Mouse (Mus musculus) CH12.LX (cell line): ENCODE data around the gene Rab21.

Experiments
- CTCF ChIP-seq, 2 experiments: IDR thresholded peaks in 1 of 2; conservative IDR thresholded peaks in 1 of 2; 2 replicates each; pipeline ENCODE4 v1.5.1; 2011 to 2012; ENCODE audit warnings: low read depth in 2 of 2, low read length in 2 of 2, improper control_type of control experiment in 1 of 2, inconsistent platforms in 1 of 2, mild to moderate bottlenecking in 1 of 2, moderate library complexity in 1 of 2
- GABPA ChIP-seq: IDR thresholded peaks from 2 replicates; pipeline ENCODE4 v1.6.1; 2012; ENCODE audit warnings: low read depth, low read length, improper control_type of control experiment, inconsistent platforms; ENCODE audit not compliant: insufficient replicate concordance
- POLR2A ChIP-seq: IDR thresholded peaks from 2 replicates; pipeline ENCODE4 v1.6.1; 2011; ENCODE audit warnings: low read depth, mild to moderate bottlenecking, improper control_type of control experiment, low read length
- USF1 ChIP-seq: IDR thresholded peaks from 2 replicates; pipeline ENCODE4 v1.6.1; 2014; ENCODE audit warnings: low read depth, mild to moderate bottlenecking, inconsistent platforms, low read length, improper control_type of control experiment
- ZKSCAN1 ChIP-seq: IDR thresholded peaks from 2 replicates; pipeline ENCODE4 v1.6.1; 2012; ENCODE audit warnings: low read depth, inconsistent platforms, low read length, improper control_type of control experiment, borderline replicate concordance

DNA sequence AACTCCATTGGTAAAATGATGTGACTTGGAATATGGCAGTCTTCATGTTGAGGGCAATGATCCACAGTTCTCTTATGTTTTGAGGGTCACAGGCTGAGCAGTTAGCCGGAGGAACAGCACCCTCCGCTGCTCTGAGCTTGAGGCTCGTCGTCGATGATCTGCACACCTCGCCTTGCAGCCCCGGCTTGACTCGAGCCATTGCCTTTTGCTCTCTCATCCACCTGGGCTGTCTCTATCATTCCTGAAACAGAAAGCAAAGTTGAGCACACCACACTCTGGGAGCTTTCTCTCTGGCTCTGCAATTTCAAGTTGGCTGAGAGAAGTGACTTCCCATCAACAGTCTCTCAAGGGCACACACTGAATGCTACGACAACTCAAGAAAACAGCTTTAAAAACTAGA is 24.7 kb downstream of the Rab21 start:
- TF ChIP-seq CTCF (conservative IDR thresholded peaks at IDR 0.05 in 1 of 2, IDR thresholded peaks at IDR 0.05 in 1 of 2; ENCODE audit: low read depth in 2 of 2, low read length in 2 of 2) (no peak), ZKSCAN1 (no peak), POLR2A (no peak), USF1 (no peak), GABPA (no peak)
